Mouse (Mus musculus) urinary bladder, postnatal 36 days (tissue): ENCODE measurements at regions not wholly inside any gene's neighbourhood (a gene's known extent, or its start where the extent isn't known, plus 50 kb on each side); places are given as distances from the start of the nearest gene placed in this dataset.

Experiments used
- DNase-seq, 2 experiments: peaks; one replicate each; pipeline ENCODE4 v3.0.0; 2022; ENCODE audit warnings: low spot score in 2 of 2, mixed read lengths in 1 of 2

- no peak for DNase-seq
Observed at GRCm38 (mm10) chr7:71289702-71290101, 61.6 kb downstream of the Gm10295 start.

- DNase-seq: no peak
Observed at GRCm38 (mm10) chr7:71289266-71289665, 62.0 kb downstream of the Gm10295 start.

GRCm38 (mm10) chr7:71287441-71287840 is 63.8 kb downstream of the Gm10295 start:
- DNase-seq: no peak

GRCm38 (mm10) chr7:71284246-71284645 is 67.0 kb downstream of the Gm10295 start:
- DNase-seq: no peak

- no peak for DNase-seq
Observed at GRCm38 (mm10) chr7:71283419-71283818, 67.9 kb downstream of the Gm10295 start.

- no peak for DNase-seq
Observed at GRCm38 (mm10) chr7:71266101-71266500, 85.2 kb downstream of the Gm10295 start.

GRCm38 (mm10) chr7:71264115-71264514 is 87.2 kb downstream of the Gm10295 start:
- DNase-seq: no peak

GRCm38 (mm10) chr7:71249669-71250068 is 101.6 kb downstream of the Gm10295 start:
- DNase-seq: no peak

GRCm38 (mm10) chr7:71249216-71249615 is 102.1 kb downstream of the Gm10295 start:
- DNase-seq: no peak

- no peak for DNase-seq
Observed at GRCm38 (mm10) chr7:71247922-71248321, 103.4 kb downstream of the Gm10295 start.

GRCm38 (mm10) chr7:71242379-71242911 is 108.8 kb downstream of the Gm10295 start:
- no peak for DNase-seq

- no peak for DNase-seq
Observed at GRCm38 (mm10) chr7:71239207-71239606, 112.1 kb downstream of the Gm10295 start.

- DNase-seq: no peak
Observed at GRCm38 (mm10) chr7:71236334-71236733, 115.0 kb downstream of the Gm10295 start.

GRCm38 (mm10) chr7:71234176-71234769 is 117.0 kb downstream of the Gm10295 start:
- no peak for DNase-seq

GRCm38 (mm10) chr7:71232821-71233815 is 118.2 kb downstream of the Gm10295 start:
- DNase-seq: no peak

GRCm38 (mm10) chr7:71230901-71231477 is 120.3 kb downstream of the Gm10295 start:
- DNase-seq: no peak

GRCm38 (mm10) chr7:71229183-71229582 is 122.1 kb downstream of the Gm10295 start:
- DNase-seq: no peak

GRCm38 (mm10) chr7:71224320-71224865 is 126.9 kb downstream of the Gm10295 start:
- DNase-seq: no peak

- DNase-seq: peak; percentile 29 to 51
Observed at GRCm38 (mm10) chr7:71223513-71224319, 127.6 kb downstream of the Gm10295 start.

- DNase-seq: no peak
Observed at GRCm38 (mm10) chr7:71217344-71217743, 133.9 kb downstream of the Gm10295 start.

- peak in 1 of 2 experiments; percentile 14 for DNase-seq
Observed at GRCm38 (mm10) chr7:71216808-71217207, 134.5 kb downstream of the Gm10295 start.
